Mouse (Mus musculus) sigmoid colon, adult 10 weeks (tissue): Measurements from ENCODE around the gene Ces2g. TPM values are rescaled to one million over a fixed set of nuclear protein-coding genes. Genes with fewer than 3 reads are reported as not detected.

ENCODE experiments used
- polyA plus RNA-seq: library from polyadenylated mRNA; stranded (reverse); fragments of 350-450 nt; fragmentation: Illumina TruSeq; extraction: RNeasy Lipid Tissue Mini Kit (QIAGEN cat#74804); gene quantifications from one replicate; pipeline ENCODE4 v1.2.3, GENCODE M21; 2014; ENCODE audit warnings: low read depth, low replicate concordance

The Ces2g gene
- 32.2 TPM for polyA plus RNA-seq

GRCm38 (mm10) chr8:104961537-104961961 is at the start of gene Ces2g:
Gene Ces2g, plus strand, starts transcription at chr8:104961718.

GRCm38 (mm10) chr8:104925972-104926596 is 35.4 kb upstream of the Ces2g start, which contains the start of gene Ces2e:
Gene Ces2e, plus strand, starts transcription at chr8:104926260.

GRCm38 (mm10) chr8:104947056-104947455 is 14.5 kb upstream of the Ces2g start, which contains the start of gene Ces2f:
Gene Ces2f, plus strand, starts transcription at chr8:104947356.

GRCm38 (mm10) chr8:105000586-105000985 is 39.1 kb downstream of the Ces2g start, which contains the start of gene Ces2h:
Gene Ces2h, plus strand, starts transcription at chr8:105000853.

Other genes with a start within 250 kb of the Ces2g start
- gene Ces2a, start 227.7 kb upstream of the Ces2g start, polyA plus RNA-seq = 65.7 TPM
- 13.4 TPM for gene Ces2b, start 130.1 kb upstream of the Ces2g start, polyA plus RNA-seq
- 458 TPM for gene Ces2c, start 114.7 kb upstream of the Ces2g start, polyA plus RNA-seq
- gene Ces2e, start 35.5 kb upstream of the Ces2g start, polyA plus RNA-seq = 124 TPM
- 0.91 TPM for gene Ces2f, start 14.4 kb upstream of the Ces2g start, polyA plus RNA-seq
- gene Ces2h, start 39.1 kb downstream of the Ces2g start, polyA plus RNA-seq = 0.41 TPM
- gene Ces3a, start 86.9 kb downstream of the Ces2g start, polyA plus RNA-seq = 0.76 TPM
- not detected for gene Ces3b, start 122.0 kb downstream of the Ces2g start, polyA plus RNA-seq
- not detected for gene Ces4a, start 170.1 kb downstream of the Ces2g start, polyA plus RNA-seq
- 162 TPM for gene Cbfb, start 209.0 kb downstream of the Ces2g start, polyA plus RNA-seq